Mouse (Mus musculus): ENCODE measurements around the gene Hoxd12.

Hoxd12 gene

DNA sequence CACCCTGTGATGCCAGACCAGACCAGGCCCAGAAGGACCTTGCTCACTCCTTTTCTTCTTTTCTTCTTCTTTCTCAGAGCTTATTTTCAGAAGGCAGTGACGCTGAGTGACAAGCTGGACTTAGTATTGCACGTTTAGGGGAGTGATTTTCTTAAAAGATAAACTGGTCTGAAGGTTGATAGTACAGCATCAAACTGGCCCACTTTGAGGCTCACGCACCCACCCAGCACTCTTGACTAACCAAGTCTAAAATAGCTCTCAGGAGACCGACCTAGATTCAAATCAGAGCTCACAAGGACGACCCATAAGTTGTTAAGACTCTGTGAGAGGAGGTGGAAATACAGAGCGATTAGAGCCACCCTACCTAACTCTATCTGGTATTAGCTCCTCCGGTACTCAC is 8.4 kb upstream of the Hoxd12 start:
- no peak for DNase-seq

DNA sequence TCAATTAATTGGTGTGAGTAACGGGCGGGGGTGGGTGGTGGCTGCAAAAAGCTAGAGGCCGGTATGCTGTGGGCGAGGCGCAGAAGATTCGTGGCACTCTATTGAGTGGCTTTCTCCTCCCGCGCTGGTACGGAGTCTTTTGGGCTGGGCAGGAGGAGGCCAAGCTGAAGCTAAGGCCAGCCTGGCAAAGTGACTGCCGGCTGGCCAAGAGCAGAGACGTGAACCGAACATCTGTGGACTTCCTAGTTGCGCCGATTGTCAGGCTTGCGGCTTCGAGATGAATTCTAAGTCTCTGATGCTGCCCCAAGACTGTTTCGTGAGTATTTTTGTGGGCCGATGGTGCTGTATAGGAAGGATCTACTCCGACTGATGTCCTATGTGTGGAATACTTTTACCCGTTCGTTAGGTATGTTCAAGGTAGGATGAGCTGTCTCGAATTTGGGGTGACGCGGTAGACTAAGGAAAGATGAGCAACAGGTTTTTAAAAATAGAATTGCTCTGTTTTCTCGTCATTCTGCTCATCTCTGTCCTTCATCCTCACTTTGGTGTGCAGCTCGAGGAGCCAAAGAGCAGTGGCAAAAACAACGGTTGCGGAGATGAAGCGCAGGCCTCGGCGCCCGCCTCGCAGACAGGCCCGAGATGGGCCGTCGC is 7.5 kb upstream of the Hoxd12 start:
- no peak for DNase-seq

DNA sequence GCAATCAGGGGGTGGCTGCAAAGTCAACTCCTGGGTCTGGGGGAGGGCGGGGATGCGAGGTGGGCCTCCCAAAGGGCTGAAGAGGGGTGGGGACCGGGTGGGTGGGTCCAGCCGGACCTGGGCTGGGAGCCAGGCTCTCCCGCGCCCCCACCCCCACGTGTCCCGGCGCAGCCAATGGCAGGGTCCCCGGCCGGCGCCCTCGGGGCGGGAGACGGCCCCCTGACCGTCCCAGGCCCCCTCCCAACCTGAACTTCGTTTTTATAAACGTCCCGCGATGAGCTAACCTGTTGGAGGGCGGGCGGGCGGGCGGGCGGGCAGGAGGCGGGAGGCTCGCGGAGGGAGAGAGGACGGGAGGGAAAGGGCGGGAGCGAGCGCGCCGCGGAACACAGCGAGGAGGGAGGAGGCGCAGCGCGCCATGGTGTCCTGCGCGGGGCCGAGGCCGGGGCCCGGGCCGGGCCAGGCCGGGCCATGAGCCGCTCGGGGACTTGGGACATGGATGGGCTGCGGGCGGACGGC is 6.9 kb upstream of the Hoxd12 start, which contains the start of gene Hoxd13:
Gene Hoxd13, plus strand, starts transcription at position 469 of the 516 bp plus-strand sequence.
- no peak for DNase-seq

DNA sequence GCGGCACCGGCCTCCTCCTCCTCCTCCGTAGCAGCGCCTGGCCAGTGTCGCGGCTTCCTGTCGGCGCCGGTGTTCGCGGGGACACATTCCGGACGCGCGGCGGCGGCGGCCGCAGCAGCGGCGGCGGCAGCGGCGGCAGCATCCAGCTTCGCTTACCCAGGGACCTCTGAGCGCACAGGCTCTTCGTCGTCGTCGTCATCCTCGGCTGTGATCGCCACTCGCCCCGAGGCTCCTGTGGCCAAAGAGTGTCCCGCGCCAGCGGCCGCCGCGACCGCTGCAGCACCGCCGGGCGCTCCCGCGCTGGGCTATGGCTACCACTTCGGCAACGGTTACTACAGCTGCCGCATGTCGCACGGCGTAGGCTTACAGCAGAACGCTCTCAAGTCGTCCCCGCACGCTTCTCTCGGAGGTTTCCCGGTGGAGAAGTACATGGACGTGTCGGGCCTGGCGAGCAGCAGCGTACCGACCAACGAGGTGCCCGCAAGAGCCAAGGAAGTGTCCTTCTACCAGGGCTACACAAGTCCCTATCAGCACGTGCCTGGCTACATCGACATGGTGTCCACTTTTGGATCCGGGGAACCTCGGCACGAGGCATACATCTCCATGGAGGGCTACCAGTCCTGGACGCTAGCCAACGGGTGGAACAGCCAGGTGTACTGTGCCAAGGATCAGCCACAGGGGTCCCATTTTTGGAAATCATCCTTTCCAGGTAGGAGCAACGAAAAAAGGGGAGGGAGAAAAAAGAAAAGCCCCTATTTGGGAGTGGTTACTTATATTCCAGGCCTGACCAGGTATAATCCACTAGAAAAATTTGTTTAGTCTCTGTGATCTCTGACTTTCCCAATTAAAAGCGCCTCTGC is 6.2 kb upstream of the Hoxd12 start:
- DNase-seq = no peak

DNA sequence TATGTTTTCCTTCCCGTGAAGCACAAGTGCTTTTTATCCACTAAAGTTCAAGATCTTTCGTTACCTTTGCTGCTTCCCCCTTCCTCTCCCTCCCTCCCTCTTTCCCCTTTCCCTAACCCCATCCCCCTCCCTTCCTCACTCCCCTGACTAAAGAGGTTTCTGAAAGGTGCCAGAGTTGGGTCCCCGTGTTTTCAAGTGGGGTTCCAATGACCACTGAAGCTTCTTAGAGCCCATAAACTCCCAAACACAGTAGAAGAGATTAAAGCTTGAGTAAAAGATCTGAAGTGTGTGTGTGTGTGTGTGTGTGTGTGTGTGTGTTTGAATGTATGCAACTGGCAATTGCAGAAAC is 5.6 kb upstream of the Hoxd12 start:
- no peak for DNase-seq

DNA sequence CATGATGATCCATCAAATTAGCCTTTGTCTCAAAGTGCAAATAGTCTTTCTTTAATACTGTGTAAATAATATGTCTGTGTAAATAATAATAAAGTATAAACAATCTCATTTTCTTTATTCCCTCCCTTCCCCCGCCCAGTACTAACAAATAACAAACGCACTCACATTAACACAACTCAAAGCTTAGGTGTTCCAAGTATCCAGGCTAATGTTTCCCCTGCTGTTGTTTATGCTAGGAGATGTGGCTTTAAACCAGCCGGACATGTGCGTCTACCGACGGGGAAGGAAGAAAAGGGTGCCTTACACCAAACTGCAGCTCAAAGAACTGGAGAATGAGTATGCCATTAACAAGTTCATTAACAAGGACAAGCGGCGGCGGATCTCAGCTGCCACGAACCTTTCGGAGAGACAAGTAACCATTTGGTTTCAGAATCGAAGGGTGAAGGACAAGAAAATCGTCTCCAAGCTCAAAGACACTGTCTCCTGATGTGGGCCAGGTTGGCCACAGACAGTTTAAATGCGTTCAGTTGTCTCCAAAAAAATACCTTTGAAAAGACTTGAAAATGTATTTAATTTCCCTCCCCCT is 5.1 kb upstream of the Hoxd12 start:
- DNase-seq = no peak

DNA sequence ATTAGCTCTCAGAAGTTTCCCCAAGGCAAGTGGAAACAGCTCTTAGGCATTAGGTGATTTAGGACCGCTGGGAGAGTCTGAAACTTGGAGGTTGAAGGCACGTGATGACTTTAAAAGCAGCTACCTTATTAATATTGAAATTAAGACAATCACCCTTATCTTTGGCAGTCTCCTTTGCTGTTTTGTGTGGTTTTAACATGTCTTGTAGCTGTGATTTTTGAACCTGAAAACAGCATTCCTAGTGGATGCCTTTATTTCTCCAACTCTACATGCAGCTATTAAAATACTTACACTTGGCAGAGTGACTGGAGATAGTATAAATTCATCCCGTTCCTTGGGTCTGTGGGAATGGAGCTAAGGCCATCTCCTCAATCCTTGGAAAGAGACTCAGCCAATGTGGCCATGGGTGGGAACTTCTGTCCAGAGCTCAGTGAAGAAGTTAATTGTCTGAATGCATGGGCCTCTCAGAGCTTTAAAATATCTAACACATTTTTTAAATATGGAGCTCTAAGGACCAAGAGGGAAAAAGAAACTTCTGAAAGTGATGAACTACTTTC is 4.1 kb upstream of the Hoxd12 start:
- DNase-seq = no peak

DNA sequence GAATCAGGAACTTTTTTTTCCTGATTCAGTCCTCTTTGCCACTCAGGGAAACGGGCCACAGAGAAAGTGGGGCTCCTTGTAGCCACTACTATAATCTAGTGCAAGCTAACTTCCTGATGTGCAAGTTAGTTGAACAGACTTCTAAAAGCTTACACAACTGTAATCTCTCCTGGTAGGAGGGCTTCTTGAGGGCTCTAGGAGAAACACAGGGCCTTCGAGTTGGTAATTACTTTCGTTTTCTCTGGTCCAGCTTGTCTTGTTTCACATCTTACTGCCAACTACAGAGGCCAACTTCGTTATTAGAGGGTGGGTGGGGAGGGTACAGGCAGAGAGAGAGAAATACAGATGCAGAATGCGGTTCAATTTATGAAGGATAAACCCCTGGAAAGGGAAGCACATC is 3.0 kb upstream of the Hoxd12 start:
- no peak for DNase-seq

DNA sequence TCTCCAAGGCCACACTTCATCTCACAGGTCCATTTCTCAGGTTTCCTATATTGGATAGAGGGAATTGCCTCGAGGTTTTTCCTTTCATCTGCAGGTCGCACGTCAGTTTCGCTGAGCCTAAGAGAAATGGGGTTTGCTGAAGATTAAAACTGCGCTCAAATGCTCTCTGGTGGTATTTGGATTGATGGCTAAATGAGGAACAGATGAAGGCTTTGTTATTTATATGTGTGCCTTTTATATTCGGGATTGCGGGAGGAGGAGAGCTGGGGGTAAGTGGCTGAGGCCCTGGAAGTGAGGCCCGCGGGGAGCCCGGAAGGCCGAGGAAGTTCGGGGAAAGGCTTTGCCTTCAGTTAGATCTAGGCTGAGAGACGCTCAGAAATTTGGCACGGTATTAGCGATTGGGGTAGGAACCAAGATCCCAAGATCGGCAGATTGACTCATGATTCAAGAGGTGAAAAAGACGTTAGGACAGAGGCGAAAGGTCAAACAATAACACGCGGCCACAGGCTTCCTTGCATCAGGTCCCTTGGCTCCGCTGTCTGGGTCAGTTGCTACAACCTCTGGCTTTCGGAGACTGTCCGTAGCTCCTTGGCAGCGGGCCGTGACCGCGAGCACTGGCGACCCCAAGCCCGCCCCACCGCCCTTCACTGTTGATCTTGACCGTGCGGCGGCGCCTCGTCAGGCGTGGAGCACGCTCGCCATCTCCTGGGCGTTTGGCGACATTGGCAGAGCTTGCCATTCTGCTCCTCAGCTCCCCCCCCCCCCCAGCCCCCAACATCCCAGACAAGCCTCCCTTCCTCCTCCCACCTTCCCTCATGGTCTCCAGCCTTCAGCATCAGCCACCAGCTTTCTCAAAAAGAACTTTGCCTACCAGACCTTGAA is 2.1 kb upstream of the Hoxd12 start:
- peak; percentile 78 for DNase-seq

DNA sequence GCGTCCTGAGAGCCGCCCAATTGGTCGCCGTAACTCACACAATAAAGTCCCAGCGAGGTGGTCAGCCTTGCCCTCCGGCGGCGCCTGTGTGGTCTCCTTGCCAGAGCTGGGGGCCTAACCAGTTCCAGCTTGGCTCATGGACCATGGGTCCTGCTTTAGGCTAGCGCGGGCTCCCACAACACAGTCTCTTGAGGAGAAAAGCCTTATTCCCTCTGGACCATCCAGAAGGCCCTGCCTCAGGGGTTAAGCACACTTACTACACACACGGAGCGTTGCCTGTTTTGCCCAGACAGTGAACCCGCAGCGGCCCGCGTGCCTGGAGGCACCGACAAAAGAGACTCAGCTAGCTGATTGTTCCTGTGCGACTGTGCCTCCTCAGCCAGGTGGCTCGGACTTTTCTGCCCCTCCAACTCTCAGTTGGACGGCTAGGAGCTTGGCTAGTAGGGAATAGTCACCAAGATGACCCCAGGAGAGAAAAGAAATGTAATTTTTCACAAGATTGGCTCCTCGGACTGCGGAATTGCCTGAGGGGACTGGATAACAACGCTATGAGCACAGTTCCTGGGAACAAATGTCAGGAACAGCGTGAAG is 883 bp upstream of the Hoxd12 start:
- no peak for DNase-seq

DNA sequence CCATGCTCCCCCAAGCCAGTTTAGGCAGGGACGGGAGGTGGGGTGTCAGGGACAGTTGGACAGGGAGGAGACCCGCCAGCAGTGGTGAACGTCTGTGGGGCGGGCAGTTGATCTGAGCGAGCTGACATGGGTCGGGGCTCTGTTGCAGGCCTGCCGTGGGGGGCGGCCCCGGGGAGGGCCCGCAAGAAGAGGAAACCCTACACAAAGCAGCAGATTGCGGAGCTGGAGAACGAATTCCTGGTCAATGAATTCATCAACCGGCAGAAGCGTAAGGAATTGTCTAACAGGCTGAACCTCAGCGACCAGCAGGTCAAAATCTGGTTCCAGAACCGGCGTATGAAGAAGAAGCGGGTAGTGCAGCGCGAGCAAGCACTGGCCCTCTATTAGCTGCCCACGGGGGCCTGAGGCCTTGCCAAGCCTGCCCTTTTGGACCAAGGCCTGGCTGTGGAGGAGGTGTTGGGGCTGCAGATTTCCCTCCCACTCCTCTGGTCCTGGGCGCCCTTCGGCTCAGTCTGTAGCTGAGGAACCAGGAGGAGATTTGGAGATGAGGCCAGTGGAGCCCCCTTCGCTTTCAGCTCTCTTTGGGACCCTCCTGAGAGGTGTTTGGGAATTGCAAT is 961 bp downstream of the Hoxd12 start:
- DNase-seq = no peak

DNA sequence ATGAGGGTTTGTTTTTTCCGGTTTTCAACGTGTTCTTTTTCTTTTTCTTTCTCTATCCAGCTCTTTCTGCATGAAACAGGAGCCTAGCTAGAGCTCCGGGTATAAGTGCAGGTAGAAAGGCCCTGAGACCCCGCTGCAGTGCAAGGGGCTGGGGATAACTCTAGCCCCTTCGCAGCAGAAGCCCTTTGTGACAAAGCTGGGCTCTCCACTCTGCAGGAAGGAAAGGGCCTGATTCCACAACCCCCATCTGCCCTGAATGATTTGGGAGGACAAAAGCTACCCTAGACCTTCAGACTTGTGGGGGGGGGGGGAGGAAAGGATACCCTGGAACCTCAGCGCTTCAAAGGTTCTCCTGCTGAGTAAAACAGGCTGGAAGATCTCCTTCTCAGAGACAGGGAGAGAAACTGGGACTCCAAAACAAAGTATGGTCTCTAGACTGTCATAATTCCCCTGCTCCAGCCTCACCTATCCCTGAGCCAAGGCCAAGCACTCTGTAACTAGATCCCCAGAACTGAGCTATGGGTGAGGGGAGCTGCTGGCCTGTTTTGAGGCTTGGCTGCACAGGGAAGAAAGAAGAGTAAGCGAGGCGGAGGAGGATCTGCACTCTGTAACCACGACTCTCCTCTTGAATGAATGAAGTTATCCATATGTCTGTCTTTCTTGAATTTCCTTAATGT is 1.7 kb downstream of the Hoxd12 start:
- no peak for DNase-seq

DNA sequence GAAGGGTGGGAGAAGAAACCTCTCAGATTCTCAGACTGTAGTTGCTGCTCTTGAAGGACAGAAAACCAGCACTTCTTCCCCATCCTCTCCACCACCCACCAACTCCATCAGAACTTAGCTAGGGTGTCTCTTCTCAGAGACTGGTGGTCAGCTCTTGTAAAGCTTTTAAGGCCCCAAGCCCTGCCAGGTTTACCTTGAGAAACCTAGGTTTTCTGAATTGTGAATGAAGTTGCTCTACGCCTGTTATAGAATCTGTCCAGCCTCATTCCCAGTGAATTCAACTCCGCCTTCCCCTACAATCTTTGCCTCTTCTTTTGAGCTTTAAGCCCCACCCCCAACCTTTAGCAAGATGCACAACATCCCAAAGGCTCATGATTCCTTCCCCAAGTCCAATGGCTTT is 2.3 kb downstream of the Hoxd12 start:
- no peak for DNase-seq

DNA sequence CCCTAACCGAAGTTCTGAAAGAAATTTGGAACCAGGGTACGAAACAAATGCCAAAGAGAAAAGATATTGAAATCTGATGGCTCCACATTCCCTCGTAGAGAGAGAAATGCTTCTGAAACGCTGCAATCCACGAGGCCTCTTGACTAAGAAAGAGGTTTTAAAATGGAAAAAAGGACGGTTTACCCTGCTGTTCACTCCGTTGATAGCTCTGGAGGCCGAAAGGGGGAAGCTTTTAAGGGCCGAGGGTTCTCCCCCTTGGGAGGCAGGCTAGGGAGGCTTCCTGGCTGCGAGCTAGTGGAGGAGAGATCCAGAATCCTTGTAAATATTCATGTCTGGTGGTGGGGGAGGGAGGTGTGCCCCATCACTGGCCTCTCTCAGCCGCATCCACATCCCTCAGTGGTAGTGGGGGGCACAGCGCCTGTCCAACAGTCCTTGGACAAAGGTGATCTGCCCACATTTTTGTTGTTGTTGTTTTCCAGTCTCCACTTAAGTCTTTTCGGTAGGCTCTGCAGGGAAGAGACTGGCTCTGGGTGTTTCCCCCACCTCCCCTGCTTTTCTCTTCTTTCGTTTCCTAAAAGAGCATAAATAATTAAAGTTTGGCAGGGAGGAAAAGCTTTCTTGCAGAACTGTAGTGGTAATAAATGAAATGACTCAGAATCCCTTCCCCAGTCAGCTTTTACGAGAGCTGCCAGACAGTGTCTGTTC is 4.2 kb downstream of the Hoxd12 start, which contains the start of gene Hoxd11:
Gene Hoxd11, plus strand, starts transcription at position 667 of the 705 bp plus-strand sequence.
- DNase-seq = no peak

DNA sequence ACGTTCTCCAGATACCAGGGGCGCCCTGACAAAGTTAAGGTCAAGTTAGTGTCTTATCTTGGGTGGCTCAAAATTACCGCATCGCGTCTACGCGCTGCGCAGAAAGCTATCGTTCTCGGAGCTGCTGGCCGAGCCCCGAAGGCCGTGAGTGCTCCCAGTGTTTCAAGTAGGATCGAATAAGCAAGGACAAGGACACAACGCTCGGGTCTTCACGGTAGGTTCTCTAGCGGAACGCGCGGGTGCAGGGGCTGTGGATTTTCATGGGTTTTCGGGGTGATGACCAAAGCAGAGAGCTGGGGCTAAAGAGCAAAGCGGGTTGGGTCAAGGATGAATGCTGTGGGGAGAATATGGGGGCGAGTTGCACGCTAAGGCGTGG is 4.8 kb downstream of the Hoxd12 start:
- no peak for DNase-seq

DNA sequence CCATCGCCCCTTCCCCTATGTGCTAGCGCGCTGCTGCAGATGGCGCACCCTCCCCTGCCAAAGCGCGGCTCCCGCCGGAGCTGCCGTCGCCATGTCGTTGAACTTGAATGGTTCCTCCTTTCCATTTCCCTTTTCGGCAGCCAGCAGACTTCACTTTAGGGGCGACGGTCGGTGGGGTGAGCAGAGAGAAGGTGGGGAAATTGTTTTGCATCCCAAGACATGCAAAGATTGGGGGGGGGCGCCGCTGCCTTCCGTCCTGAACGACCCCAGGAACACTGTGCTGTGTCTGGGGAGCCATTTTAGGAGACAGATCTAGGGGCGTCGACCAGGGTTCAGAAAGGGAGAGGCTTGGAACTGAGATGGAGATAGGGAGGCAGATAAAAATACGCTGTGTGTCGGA is 5.2 kb downstream of the Hoxd12 start:
- no peak for DNase-seq

DNA sequence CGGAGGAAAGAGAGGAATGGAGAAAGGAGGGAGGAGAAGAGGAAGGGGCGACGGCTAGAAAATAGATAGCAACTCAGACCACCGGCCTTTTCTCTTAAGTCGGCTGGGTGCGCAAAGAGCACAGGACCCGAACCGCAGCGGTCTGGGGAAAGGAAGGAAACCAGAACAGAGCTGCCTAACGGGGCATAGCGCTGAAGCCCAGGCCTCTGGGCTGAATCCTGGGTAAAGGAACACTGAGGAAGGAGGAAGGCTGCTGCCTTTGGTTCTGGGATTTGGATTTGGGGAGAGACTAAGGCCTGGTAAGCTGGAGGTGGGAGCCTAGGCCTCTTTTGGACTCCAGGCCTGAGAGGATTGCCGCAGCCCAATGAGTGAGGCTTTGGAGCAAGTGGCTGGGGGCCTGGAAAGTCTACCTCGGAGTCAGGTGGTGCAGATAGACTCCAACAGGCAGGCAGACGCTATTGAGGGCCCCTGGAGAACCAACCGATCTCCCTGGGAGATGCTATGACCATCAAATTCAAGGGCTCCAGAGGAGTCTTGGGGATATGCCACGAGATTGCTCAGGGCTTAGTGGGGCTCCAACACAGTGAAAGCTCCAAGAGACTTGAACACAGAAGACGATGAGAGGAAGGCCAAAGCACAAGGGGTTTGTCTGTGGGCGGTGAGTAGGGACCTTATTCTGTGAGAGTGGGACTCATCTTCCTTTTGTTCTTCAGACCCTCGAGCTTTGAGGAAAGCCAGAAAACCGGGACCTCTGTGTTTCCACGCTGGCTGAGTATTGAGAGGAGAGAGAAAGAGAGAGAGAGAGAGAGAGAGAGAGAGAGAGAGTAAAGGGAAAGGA is 6.0 kb downstream of the Hoxd12 start:
- no peak for DNase-seq

DNA sequence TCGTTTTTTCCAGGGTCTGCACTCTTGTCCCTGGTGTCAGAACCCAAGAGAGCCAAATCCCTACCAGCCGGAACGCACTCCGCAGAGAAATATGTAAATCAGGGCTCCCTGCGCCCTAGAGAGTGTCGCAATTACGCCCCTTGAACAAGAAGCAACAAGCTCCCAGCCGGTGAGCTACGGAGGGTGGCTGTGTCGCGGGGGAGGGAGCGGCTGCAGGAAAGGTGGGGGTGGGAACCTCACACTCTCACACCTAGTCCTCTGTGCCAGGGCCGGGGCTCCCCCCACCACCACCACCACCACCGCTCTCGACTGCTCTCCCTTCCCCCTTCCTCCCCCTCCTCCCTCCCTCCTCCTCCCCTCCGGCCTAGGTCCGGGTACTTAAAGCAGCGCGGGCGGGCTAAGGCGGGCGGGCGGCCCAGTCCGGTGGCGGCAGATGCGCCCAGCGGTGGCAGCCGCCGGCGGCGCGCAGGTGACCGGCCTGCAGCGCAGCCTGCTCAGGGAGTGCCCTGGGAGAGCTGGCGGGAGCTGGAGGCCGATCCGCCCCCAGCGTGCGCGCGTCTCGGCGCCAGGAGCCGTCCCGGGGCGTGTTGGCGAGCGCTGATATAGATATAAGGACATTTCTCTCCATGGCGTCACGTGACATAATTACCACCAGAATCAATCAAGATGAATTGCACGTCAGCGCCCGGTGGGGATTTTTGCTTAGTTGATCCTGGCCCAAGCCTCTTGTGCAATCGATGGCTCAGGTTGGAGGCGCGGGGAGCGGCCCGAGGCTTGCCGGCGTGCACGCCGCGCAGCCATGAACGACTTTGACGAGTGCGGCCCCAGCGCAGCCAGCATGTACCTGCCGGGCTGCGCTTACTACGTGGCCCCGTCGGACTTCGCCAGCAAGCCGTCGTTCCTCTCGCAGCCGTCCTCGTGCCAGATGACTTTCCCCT is 7.0 kb downstream of the Hoxd12 start:
- DNase-seq = peak; percentile 28
